Mouse (Mus musculus) kidney, embryonic 14.5 days (tissue): Measurements from ENCODE around the gene Csf2rb2. TPM values are rescaled to one million over a fixed set of nuclear protein-coding genes. Genes with fewer than 3 reads are reported as not detected.
"Not testable (repeated sequence)": the region's sequence is repeated elsewhere in the genome, so short reads cannot be mapped to it uniquely, and the experiment has no call there.

Experiments used
- ATAC-seq: fragments of 200-750 bp; cut with Nextera tagmentation; 2 replicates; pipeline ENCODE4 v1.8.0; 2017; ENCODE audit warnings: moderate number of reproducible peaks, mild to moderate bottlenecking, moderate TSS enrichment, moderate library complexity; ENCODE audit not compliant: low FRiP score, low TSS enrichment
- H3K27ac ChIP-seq: fragments of 300-500 bp; sonication (generic); 2 replicates; pipeline ENCODE4 v1.5.1; 2014; ENCODE audit warnings: low read depth, mild to moderate bottlenecking, low read length, moderate library complexity, mixed read lengths
- H3K27me3 ChIP-seq: fragments of 300-500 bp; sonication (generic); 2 replicates; pipeline ENCODE4 v1.6.1; 2014; ENCODE audit warnings: mild to moderate bottlenecking, low read length; ENCODE audit not compliant: control insufficient read depth, insufficient read depth
- H3K36me3 ChIP-seq: fragments of 300-500 bp; sonication (generic); 2 replicates; pipeline ENCODE4 v1.6.1; 2014; ENCODE audit warnings: low read length, mixed read lengths; ENCODE audit not compliant: control insufficient read depth, insufficient read depth
- H3K4me1 ChIP-seq: fragments of 300-500 bp; sonication (generic); 2 replicates; pipeline ENCODE4 v1.6.1; 2014; ENCODE audit warnings: low read length, mixed read lengths; ENCODE audit not compliant: control insufficient read depth, insufficient read depth
- H3K4me2 ChIP-seq: fragments of 300-500 bp; sonication (generic); replicated peaks from 2 replicates; pipeline ENCODE4 v1.6.1; 2014; ENCODE audit warnings: low read depth, mild to moderate bottlenecking, low read length
- H3K4me3 ChIP-seq: fragments of 300-500 bp; sonication (generic); 2 replicates; pipeline ENCODE4 v1.5.1; 2014; ENCODE audit warnings: mild to moderate bottlenecking, low read length
- H3K9ac ChIP-seq: fragments of 300-500 bp; sonication (generic); 2 replicates; pipeline ENCODE4 v1.6.1; 2014; ENCODE audit warnings: low read depth, mild to moderate bottlenecking, low read length, moderate library complexity
- H3K9me3 ChIP-seq: fragments of 300-500 bp; sonication (generic); 2 replicates; pipeline ENCODE4 v1.6.1; 2016; ENCODE audit warnings: low read length; ENCODE audit not compliant: control insufficient read depth
- WGBS: fragments of 180-500 bp; shearing (Covaris S2); extraction: QIAGEN DNeasy Blood & Tissue Kit; methylation state at CpG from one replicate; pipeline ENCODE4 v1.1.7; 2014; 5-methylcytosine and 5-hydroxymethylcytosine counted together
- polyA plus RNA-seq: library from polyadenylated mRNA; unstranded; fragments of >200 nt; fragmentation: Nextera tagmentation; extraction: Ambion mirVana; gene quantifications from 2 replicates; pipeline ENCODE4 v1.2.1, GENCODE M21; 2014

Gene Csf2rb2
- polyA plus RNA-seq, 1 experiment from 2014 or later, result 0.28 TPM

GRCm38 (mm10) chr15:78300773-78301172 lies 4.7 kb downstream of the Csf2rb2 start:
- no peaks in the 10 kb centered on the region for H3K4me1 ChIP-seq
- no peaks in the 10 kb centered on the region for H3K27me3 ChIP-seq
- no peak overlapping the region for H3K4me2 ChIP-seq
- no peak for ATAC-seq
- no peaks in the 10 kb centered on the region for H3K36me3 ChIP-seq
- no peak overlapping the region for H3K27ac ChIP-seq
- H3K9me3 ChIP-seq, result no peaks in the 10 kb centered on the region
- H3K9ac ChIP-seq, result no peak overlapping the region
- no peak overlapping the region for H3K4me3 ChIP-seq

GRCm38 (mm10) chr15:78299641-78300040 lies 5.9 kb downstream of the Csf2rb2 start:
- no peak overlapping the region for H3K4me3 ChIP-seq
- 87% methylated on average over 3 of the region's 3 CpGs for WGBS
- no peaks in the 10 kb centered on the region for H3K36me3 ChIP-seq
- no peak overlapping the region for H3K4me2 ChIP-seq
- no peak overlapping the region for H3K27ac ChIP-seq
- H3K27me3 ChIP-seq, result no peaks in the 10 kb centered on the region
- no peak overlapping the region for H3K9ac ChIP-seq
- H3K9me3 ChIP-seq, result no peaks in the 10 kb centered on the region
- no peak for ATAC-seq
- no peaks in the 10 kb centered on the region for H3K4me1 ChIP-seq

GRCm38 (mm10) chr15:78298558-78298957 lies 7.0 kb downstream of the Csf2rb2 start:
- ATAC-seq, result no peak
- H3K4me2 ChIP-seq, result no peak overlapping the region
- WGBS, result 80% methylated on average over 1 of the region's 1 CpGs
- no peak overlapping the region for H3K27ac ChIP-seq
- H3K9ac ChIP-seq, result no peak overlapping the region
- H3K4me1 ChIP-seq, result no peaks in the 10 kb centered on the region
- H3K4me3 ChIP-seq, result no peak overlapping the region
- H3K36me3 ChIP-seq, result no peaks in the 10 kb centered on the region
- no peaks in the 10 kb centered on the region for H3K9me3 ChIP-seq
- H3K27me3 ChIP-seq, result no peaks in the 10 kb centered on the region

- no peak for ATAC-seq
- WGBS, result 90% methylated on average over 4 of the region's 4 CpGs
- no peaks in the 10 kb centered on the region for H3K36me3 ChIP-seq
These were observed 11.8 kb downstream of the Csf2rb2 start for GRCm38 (mm10) chr15:78293716-78294115.

GRCm38 (mm10) chr15:78293228-78293627 lies 12.3 kb downstream of the Csf2rb2 start:
- 16% methylated on average over 2 of the region's 2 CpGs for WGBS
- not testable (repeated sequence) for H3K36me3 ChIP-seq, H3K4me2 ChIP-seq, ATAC-seq, H3K27me3 ChIP-seq, H3K4me1 ChIP-seq, H3K4me3 ChIP-seq, H3K27ac ChIP-seq, H3K9ac ChIP-seq, H3K9me3 ChIP-seq

More at GRCm38 (mm10) chr15:78293716-78294115, 11.8 kb downstream of the Csf2rb2 start:
- Histone ChIP-seq H3K4me2 (no peak overlapping the region), H3K9ac (no peak overlapping the region), H3K9me3 (no peaks in the 10 kb centered on the region), H3K4me3 (no peak overlapping the region), H3K4me1 (no peaks in the 10 kb centered on the region), H3K27ac (no peak overlapping the region), H3K27me3 (no peaks in the 10 kb centered on the region)

- ATAC-seq, H3K9me3 ChIP-seq, H3K4me3 ChIP-seq, H3K27ac ChIP-seq, H3K36me3 ChIP-seq, H3K27me3 ChIP-seq, H3K9ac ChIP-seq, H3K4me1 ChIP-seq, H3K4me2 ChIP-seq: not testable (repeated sequence)
- 26% methylated on average over 5 of the region's 5 CpGs for WGBS
These were observed 15.7 kb downstream of the Csf2rb2 start for GRCm38 (mm10) chr15:78289775-78290174.

GRCm38 (mm10) chr15:78287941-78288340 lies 17.6 kb downstream of the Csf2rb2 start:
- H3K4me3 ChIP-seq, result no peak overlapping the region
- H3K27me3 ChIP-seq, result no peaks in the 10 kb centered on the region
- H3K9me3 ChIP-seq, result no peaks in the 10 kb centered on the region
- no peak overlapping the region for H3K9ac ChIP-seq
- no peaks in the 10 kb centered on the region for H3K36me3 ChIP-seq
- H3K27ac ChIP-seq, result no peak overlapping the region
- no peak overlapping the region for H3K4me2 ChIP-seq
- H3K4me1 ChIP-seq, result no peaks in the 10 kb centered on the region
- ATAC-seq, result no peak
- 82% methylated on average over 5 of the region's 5 CpGs for WGBS

- H3K27ac ChIP-seq, result no peak overlapping the region
- H3K4me2 ChIP-seq, result no peak overlapping the region
- H3K27me3 ChIP-seq, result no peaks in the 10 kb centered on the region
- no peaks in the 10 kb centered on the region for H3K4me1 ChIP-seq
- no peaks in the 10 kb centered on the region for H3K36me3 ChIP-seq
- H3K9me3 ChIP-seq, result no peaks in the 10 kb centered on the region
- no peak for ATAC-seq
- no peak overlapping the region for H3K9ac ChIP-seq
- 74% methylated on average over 2 of the region's 2 CpGs for WGBS
- no peak overlapping the region for H3K4me3 ChIP-seq
These were observed 27.2 kb downstream of the Csf2rb2 start for GRCm38 (mm10) chr15:78278308-78278707.

- Histone ChIP-seq H3K4me1 (no peaks in the 10 kb centered on the region), H3K4me3 (no peak overlapping the region), H3K4me2 (no peak overlapping the region), H3K27ac (no peak overlapping the region), H3K27me3 (no peaks in the 10 kb centered on the region), H3K9ac (no peak overlapping the region), H3K9me3 (no peaks in the 10 kb centered on the region), H3K36me3 (no peaks in the 10 kb centered on the region)
- no peak for ATAC-seq
These were observed 34.3 kb downstream of the Csf2rb2 start for GRCm38 (mm10) chr15:78271208-78271607.

GRCm38 (mm10) chr15:78267865-78268264 lies 37.7 kb downstream of the Csf2rb2 start:
- Histone ChIP-seq H3K4me2 (no peak overlapping the region), H3K9me3 (no peaks in the 10 kb centered on the region), H3K4me1 (no peaks in the 10 kb centered on the region), H3K36me3 (no peaks in the 10 kb centered on the region), H3K9ac (no peak overlapping the region), H3K4me3 (no peak overlapping the region), H3K27ac (no peak overlapping the region), H3K27me3 (no peaks in the 10 kb centered on the region)
- 76% methylated on average over 4 of the region's 4 CpGs for whole genome bisulfite sequencing
- no peak for ATAC-seq
